Mouse (Mus musculus) liver, embryonic 13.5 days (tissue): ENCODE measurements around the gene Ccnk. TPM values are rescaled to one million over a fixed set of nuclear protein-coding genes. Genes with fewer than 3 reads are reported as not detected.
A peak's percentile ranks its signal among the peaks of the same experiment; 100 is the strongest.

Experiments used
- ATAC-seq: fragments of 200-750 bp; cut with Nextera tagmentation; 2 replicates; pipeline ENCODE4 v1.8.0; 2017; ENCODE audit warnings: low read depth, mild to moderate bottlenecking, moderate number of reproducible peaks, moderate library complexity
- DNase-seq: peaks from one replicate; pipeline ENCODE4 v3.0.0; 2022
- H3K27ac ChIP-seq: fragments of 300-500 bp; sonication (generic); 2 replicates; pipeline ENCODE4 v1.5.1; 2015; ENCODE audit warnings: moderate library complexity, mild to moderate bottlenecking, inconsistent platforms
- H3K27me3 ChIP-seq: fragments of 300-500 bp; sonication (generic); 2 replicates; pipeline ENCODE4 v1.6.1; 2015; ENCODE audit warnings: mild to moderate bottlenecking, inconsistent platforms
- H3K36me3 ChIP-seq: fragments of 300-500 bp; sonication (generic); 2 replicates; pipeline ENCODE4 v1.6.1; 2015; ENCODE audit warnings: mild to moderate bottlenecking, inconsistent platforms
- H3K4me1 ChIP-seq: fragments of 300-500 bp; sonication (generic); replicated peaks from 2 replicates; pipeline ENCODE4 v1.6.1; 2015; ENCODE audit warnings: inconsistent platforms
- H3K4me2 ChIP-seq: fragments of 300-500 bp; sonication (generic); 2 replicates; pipeline ENCODE4 v1.6.1; 2015; ENCODE audit warnings: inconsistent platforms, mild to moderate bottlenecking, moderate library complexity
- H3K4me3 ChIP-seq: fragments of 300-500 bp; sonication (generic); replicated peaks from 2 replicates; pipeline ENCODE4 v1.5.1; 2015; ENCODE audit warnings: mild to moderate bottlenecking, inconsistent platforms
- H3K9ac ChIP-seq: fragments of 300-500 bp; sonication (generic); 2 replicates; pipeline ENCODE4 v1.6.1; 2015; ENCODE audit warnings: mild to moderate bottlenecking, inconsistent platforms
- H3K9me3 ChIP-seq: fragments of 300-500 bp; sonication (generic); replicated peaks from 2 replicates; pipeline ENCODE4 v1.6.1; 2016; ENCODE audit warnings: inconsistent platforms
- WGBS: fragments of 180-500 bp; shearing (Covaris S2); methylation state at CpG from one replicate; pipeline ENCODE4 v1.1.7; 2015; ENCODE audit not compliant: insufficient replicate concordance; 5-methylcytosine and 5-hydroxymethylcytosine counted together
- polyA plus RNA-seq: library from polyadenylated mRNA; unstranded; fragments of >200 nt; fragmentation: Nextera tagmentation; extraction: Ambion mirVana; gene quantifications from 2 replicates; pipeline ENCODE4 v1.2.1, GENCODE M21; 2015

Gene Ccnk
- polyA plus RNA-seq, 1 experiment from 2014 or later = 2.3 TPM

DNA sequence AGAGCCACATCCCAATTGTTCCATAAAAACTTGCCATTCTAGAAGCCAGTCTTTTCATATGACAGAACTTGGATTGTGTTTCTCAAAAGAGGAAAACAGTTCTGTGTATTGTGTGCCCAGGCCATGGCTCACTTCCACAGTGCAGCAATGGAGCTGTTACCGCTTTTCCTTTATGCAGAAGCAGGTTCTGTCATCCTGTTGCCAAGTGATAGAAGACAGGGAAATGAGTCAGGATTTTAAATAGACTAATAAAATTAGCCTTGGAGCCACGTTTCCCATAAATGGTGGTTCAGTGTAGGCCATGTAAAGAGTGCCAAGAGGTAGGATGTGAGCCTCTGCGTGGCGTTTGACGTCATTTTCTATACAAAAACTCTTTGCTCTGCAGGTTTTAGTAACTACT is 14.5 kb downstream of the Ccnk start:
- WGBS = 84% methylated on average over 5 of the region's 5 CpGs
- ATAC-seq = no peak
- Histone ChIP-seq H3K4me1 (no peaks in the 10 kb centered on the region), H3K27ac (no peak overlapping the region), H3K9me3 (no peaks in the 10 kb centered on the region), H3K4me3 (no peak overlapping the region), H3K4me2 (no peak overlapping the region), H3K36me3 (peaks cover 97% of the 10 kb centered on the region), H3K9ac (no peak overlapping the region), H3K27me3 (no peaks in the 10 kb centered on the region)
- DNase-seq = no peak

DNA sequence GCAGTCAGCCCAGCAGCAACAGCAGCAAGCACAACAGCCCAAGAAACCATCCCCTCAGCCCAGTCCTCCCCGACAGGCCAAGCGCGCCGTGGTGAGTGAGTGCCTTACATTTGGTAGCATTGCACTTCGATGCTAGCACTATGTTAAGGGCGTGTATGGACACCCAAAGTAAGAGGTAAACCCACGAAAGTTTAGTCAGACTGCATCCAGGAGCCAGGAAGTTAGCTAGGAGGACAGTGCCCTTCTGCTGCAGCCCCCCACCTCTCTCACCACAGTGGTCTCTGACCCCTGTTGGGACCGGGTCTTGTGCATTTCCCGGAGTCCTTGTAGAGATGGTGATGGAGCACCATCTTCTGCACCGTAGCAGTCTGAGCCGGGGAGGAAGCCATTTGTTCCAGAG is 16.4 kb downstream of the Ccnk start:
- no peak overlapping the region for H3K4me2 ChIP-seq
- no peak overlapping the region for H3K9ac ChIP-seq
- no peaks in the 10 kb centered on the region for H3K27me3 ChIP-seq
- H3K4me1 ChIP-seq = no peaks in the 10 kb centered on the region
- H3K9me3 ChIP-seq = no peaks in the 10 kb centered on the region
- H3K27ac ChIP-seq = no peak overlapping the region
- H3K4me3 ChIP-seq = no peak overlapping the region
- WGBS = 87% methylated on average over 11 of the region's 11 CpGs
- H3K36me3 ChIP-seq = peaks cover 98% of the 10 kb centered on the region
- no peak for DNase-seq
- no peak for ATAC-seq

DNA sequence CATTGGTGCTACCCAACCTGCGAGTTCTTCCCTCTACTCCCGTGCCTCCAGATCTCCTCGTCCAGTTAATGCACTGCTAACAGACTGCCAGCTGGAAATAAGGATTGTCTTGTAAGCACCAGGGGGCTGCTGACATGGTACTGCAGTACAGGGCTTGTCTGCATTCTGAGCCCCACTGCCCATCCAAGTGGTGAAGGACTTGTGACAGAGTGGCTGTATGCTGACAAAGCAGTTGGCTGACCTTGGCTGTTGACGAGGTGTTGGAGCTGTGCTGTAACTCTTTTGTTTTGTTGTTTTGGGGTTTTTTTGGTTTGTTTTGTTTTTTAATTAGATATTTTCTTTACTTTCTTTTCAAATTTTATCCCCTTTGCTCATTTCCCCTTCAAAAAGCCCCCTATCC is 19.1 kb downstream of the Ccnk start:
- 81% methylated on average over 4 of the region's 4 CpGs for WGBS
- Histone ChIP-seq H3K27ac (no peak overlapping the region), H3K36me3 (peaks cover 100% of the 10 kb centered on the region), H3K4me1 (no peaks in the 10 kb centered on the region), H3K4me2 (no peak overlapping the region), H3K9me3 (no peaks in the 10 kb centered on the region), H3K9ac (no peak overlapping the region), H3K27me3 (no peaks in the 10 kb centered on the region), H3K4me3 (no peak overlapping the region)
- ATAC-seq (no peak), DNase-seq (no peak)

DNA sequence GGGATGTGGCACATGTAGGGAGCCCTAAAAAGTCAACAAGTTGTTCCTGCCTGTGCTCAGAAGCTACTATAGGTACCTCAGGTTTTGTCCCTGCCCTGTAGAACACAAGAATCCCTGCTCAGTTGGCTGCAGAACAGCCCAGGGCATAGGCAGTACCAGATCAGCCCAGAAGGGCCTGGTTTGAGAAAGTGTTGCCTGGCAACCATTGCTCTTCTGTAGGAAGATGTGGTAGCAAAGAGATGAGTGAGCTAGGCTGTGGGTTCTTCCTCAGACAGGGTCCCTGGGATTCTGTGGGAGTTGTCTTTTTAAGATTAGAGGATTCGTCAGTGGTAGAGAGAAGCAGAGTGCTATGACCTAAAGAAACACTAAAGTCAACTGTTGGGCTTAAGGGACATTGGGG is 20.7 kb downstream of the Ccnk start:
- Histone ChIP-seq H3K4me1 (no peaks in the 10 kb centered on the region), H3K9ac (no peak overlapping the region), H3K4me3 (no peak overlapping the region), H3K4me2 (no peak overlapping the region), H3K9me3 (no peaks in the 10 kb centered on the region), H3K27me3 (no peaks in the 10 kb centered on the region), H3K27ac (no peak overlapping the region), H3K36me3 (peaks cover 89% of the 10 kb centered on the region)
- DNase-seq (no peak), ATAC-seq (no peak)
- 61% methylated on average over 1 of the region's 1 CpGs for WGBS

DNA sequence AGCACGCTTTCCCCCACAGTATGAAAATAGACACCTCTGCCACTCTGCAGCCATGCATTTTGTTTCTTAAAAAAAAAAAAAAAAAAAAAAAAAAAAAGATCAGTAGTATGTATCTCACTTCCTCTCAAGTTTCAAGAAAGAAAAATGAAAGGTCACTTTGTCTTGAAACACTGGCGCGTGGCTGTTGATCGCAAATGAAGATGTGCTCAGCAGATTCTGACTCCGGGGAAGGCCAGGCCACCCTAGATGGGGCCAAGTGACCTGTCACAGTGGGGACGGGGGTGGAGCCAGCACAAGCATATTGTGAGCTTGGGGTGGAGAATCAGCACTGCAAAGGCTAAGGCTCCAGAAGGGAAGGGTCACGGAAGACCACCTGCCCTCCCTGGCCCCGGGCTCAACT is 24.5 kb downstream of the Ccnk start:
- H3K4me1 ChIP-seq = no peaks in the 10 kb centered on the region
- no peak for DNase-seq
- ATAC-seq = no peak
- H3K27ac ChIP-seq = no peak overlapping the region
- 82% methylated on average over 8 of the region's 8 CpGs for WGBS
- H3K4me3 ChIP-seq = no peak overlapping the region
- H3K36me3 ChIP-seq = peaks cover 63% of the 10 kb centered on the region
- H3K9me3 ChIP-seq = no peaks in the 10 kb centered on the region
- no peak overlapping the region for H3K9ac ChIP-seq
- H3K27me3 ChIP-seq = no peaks in the 10 kb centered on the region
- H3K4me2 ChIP-seq = no peak overlapping the region

DNA sequence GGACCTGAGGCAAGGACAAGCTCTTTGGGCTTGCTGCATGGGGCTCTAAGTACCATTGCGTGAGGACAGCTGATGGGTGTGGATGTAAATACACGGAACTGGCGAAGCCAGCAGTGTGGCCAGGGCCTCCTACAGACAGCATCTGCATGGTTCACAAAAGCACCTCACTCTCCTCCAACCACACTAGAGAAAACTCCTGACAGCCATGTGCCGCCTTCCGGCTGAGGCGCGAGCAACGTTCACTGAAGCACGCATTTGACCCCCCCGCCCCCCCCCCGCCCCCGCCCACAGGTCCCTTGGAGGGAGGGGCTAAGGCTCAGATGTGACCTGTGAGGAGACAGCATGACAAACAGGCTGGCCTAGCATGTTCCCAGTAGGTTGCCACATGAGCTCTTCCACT is 25.6 kb downstream of the Ccnk start:
- Histone ChIP-seq H3K27me3 (no peaks in the 10 kb centered on the region), H3K4me3 (no peak overlapping the region), H3K9me3 (no peaks in the 10 kb centered on the region), H3K9ac (no peak overlapping the region), H3K4me2 (no peak overlapping the region), H3K27ac (no peak overlapping the region), H3K36me3 (peaks cover 53% of the 10 kb centered on the region), H3K4me1 (peaks cover 9% of the 10 kb centered on the region; the same call in 1 of the 2 replicates)
- no peak for ATAC-seq
- WGBS = 76% methylated on average over 12 of the region's 12 CpGs
- no peak for DNase-seq

DNA sequence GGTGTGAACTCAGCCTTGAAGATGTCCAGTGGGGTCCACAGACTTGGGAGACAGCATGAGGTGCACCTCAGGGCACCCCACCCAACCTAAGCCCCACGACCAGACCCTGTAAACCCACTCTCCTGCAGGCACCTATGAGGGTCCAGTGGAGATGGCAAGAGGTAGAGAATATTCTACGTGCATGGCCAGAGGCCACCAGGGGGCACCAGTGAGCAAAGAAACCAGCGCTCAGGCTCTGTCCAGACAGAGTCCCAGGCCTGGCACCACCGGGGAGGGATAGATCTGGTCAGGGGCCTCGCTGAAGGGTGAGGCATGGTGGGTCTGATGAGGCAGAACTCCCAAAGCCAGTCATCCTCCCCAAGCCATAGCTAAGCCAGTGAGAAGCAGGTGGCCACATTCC is 27.3 kb downstream of the Ccnk start:
- ATAC-seq = peak; percentile 49
- Histone ChIP-seq H3K4me1 (peaks cover 19% of the 10 kb centered on the region; the same call in 1 of the 2 replicates), H3K9ac (no peak overlapping the region), H3K9me3 (no peaks in the 10 kb centered on the region), H3K27me3 (no peaks in the 10 kb centered on the region), H3K4me3 (no peak overlapping the region), H3K27ac (no peak overlapping the region), H3K4me2 (no peak overlapping the region), H3K36me3 (peaks cover 36% of the 10 kb centered on the region)
- 14% methylated on average over 5 of the region's 5 CpGs for WGBS
- peak; percentile 44 for DNase-seq

DNA sequence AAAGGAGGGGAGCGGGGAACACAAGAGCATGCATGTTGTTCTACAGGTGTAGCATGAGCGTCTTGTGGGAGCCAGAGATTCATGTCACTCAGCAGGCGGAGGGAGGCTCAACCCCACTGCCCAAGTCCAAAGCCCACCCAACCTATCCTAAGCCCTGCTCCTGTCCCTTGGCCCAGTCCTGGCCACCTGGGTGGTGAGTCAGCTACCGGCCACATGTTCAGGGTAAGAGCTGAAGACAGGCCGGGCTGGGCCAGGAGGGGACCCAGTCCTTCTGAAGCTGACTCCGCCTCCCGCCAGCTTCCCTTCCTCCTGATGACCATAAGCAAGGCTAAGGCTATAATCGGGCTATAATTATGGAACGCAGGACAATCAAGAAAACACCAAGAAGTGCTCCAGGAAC is 28.8 kb downstream of the Ccnk start:
- Histone ChIP-seq H3K36me3 (peaks cover 20% of the 10 kb centered on the region), H3K9ac (no peak overlapping the region), H3K4me3 (no peak overlapping the region), H3K27ac (no peak overlapping the region), H3K9me3 (no peaks in the 10 kb centered on the region), H3K4me1 (peaks cover 30% of the 10 kb centered on the region; the same call in 1 of the 2 replicates), H3K4me2 (no peak overlapping the region), H3K27me3 (no peaks in the 10 kb centered on the region)
- ATAC-seq (no peak), DNase-seq (no peak)
- WGBS = 87% methylated on average over 9 of the region's 9 CpGs

DNA sequence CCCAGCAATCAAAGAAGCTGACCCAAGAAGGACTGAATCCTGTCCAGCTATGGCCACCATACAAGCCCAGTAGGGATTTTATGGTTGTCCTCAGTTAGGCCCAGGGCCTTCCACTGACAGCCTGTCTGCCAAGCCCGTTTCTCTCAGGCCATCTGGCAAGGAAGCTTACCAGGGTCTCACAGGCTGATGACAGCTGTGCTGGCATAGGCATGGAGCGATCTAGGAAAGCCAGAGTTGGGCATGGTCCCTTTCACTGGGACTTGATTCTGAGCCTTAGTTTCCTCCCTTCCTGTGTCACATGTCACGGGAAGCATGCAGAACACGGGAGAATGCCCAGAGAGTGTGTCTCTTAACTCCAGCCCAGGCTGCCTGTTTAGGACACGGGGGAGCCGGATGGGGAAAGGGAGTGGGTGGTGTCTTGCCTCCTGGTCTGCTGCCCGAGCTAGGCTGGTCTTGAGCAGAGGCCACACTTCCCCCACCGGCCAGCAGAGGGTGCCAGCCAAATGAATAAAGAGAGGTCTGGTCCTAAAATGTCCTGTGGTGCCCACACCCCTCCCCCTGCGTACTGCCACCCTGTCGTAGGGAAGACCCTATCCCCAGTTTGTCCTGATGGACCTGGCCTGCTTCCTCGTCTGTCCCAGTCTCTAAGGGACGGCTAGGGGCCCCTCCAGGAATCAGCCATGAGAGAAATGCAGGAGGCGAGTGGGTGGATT is 29.5 kb downstream of the Ccnk start:
- H3K4me2 ChIP-seq = no peak overlapping the region
- 28% methylated on average over 13 of the region's 13 CpGs for WGBS
- H3K27me3 ChIP-seq = no peaks in the 10 kb centered on the region
- H3K4me1 ChIP-seq = peaks cover 35% of the 10 kb centered on the region
- no peak overlapping the region for H3K9ac ChIP-seq
- H3K9me3 ChIP-seq = no peaks in the 10 kb centered on the region
- H3K36me3 ChIP-seq = peaks cover 18% of the 10 kb centered on the region
- ATAC-seq (no peak), DNase-seq (peak; percentile 40)
- no peak overlapping the region for H3K27ac ChIP-seq
- H3K4me3 ChIP-seq = no peak overlapping the region

DNA sequence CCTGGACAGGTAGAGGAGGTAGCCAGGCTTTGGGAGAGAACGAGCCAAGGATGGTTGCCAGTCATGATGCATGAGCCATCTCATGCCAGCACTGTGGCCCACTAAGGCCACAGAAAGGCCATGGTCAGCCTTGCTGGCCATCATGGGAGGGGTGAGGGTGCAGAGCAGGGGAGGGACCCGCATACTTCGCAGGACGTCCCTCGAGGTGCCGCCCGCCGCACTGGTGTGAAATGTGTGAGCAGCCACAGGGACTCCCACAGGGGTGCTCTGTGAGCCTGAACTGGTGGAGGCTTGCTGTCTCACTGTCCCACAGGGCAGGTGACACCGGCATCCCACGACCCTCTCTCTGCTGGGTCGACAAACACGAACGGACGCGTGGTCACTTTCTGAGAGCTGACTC is 31.2 kb downstream of the Ccnk start:
- H3K4me2 ChIP-seq = no peak overlapping the region
- no peak overlapping the region for H3K9ac ChIP-seq
- H3K4me1 ChIP-seq = peaks cover 39% of the 10 kb centered on the region
- no peaks in the 10 kb centered on the region for H3K9me3 ChIP-seq
- ATAC-seq = no peak
- no peak overlapping the region for H3K27ac ChIP-seq
- no peak overlapping the region for H3K4me3 ChIP-seq
- no peak for DNase-seq
- H3K27me3 ChIP-seq = no peaks in the 10 kb centered on the region
- 81% methylated on average over 15 of the region's 15 CpGs for WGBS
- H3K36me3 ChIP-seq = peaks cover 7% of the 10 kb centered on the region; the same call in 1 of the 2 replicates

DNA sequence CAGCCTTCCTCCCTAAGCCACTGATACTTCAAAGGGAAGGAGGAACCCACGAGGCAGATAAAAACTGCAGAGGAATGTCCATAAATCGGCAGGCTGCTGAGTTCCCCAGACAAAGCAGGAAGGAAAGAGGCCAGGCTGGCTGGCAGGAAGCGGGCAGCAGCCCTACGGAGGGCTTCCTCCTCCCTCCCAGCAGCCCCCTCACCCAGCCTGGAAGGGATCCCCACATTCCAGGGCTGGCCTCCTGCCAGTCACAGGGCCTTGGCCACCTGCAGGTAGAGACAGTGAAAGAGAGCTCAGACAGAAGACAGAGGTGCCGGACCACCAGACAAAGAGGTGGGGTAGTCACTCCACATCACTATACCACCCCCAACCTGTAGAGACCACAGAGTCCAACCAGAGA is 32.7 kb downstream of the Ccnk start:
- H3K9ac ChIP-seq = no peak overlapping the region
- no peaks in the 10 kb centered on the region for H3K36me3 ChIP-seq
- DNase-seq (no peak), ATAC-seq (no peak)
- no peaks in the 10 kb centered on the region for H3K9me3 ChIP-seq
- H3K4me2 ChIP-seq = no peak overlapping the region
- WGBS = 17% methylated on average over 5 of the region's 5 CpGs
- no peaks in the 10 kb centered on the region for H3K27me3 ChIP-seq
- H3K4me1 ChIP-seq = peaks cover 39% of the 10 kb centered on the region
- no peak overlapping the region for H3K4me3 ChIP-seq
- no peak overlapping the region for H3K27ac ChIP-seq

DNA sequence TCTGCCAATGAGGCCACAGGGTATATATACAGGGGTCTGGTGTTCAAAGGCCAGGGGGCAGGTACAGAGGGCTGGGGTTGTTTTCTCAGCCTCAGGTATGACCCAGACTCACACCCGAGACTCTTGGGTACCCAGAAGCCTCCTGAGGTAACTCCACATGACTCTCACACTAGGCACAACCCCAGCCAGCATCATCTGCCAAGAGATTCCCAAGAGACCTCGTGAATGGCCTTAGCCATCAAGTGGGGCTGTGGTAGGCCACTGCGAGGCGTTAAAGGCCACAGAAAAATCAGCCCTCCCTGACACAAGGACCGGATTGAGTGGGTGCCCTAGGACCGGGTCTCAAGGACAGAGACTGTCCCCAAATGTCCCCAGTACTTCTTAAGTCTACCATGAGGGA is 33.1 kb downstream of the Ccnk start:
- DNase-seq = no peak
- no peak for ATAC-seq
- H3K36me3 ChIP-seq = no peaks in the 10 kb centered on the region
- no peak overlapping the region for H3K4me2 ChIP-seq
- peaks cover 39% of the 10 kb centered on the region for H3K4me1 ChIP-seq
- no peak overlapping the region for H3K9ac ChIP-seq
- H3K9me3 ChIP-seq = no peaks in the 10 kb centered on the region
- H3K4me3 ChIP-seq = no peak overlapping the region
- 57% methylated on average over 6 of the region's 6 CpGs for WGBS
- no peak overlapping the region for H3K27ac ChIP-seq
- no peaks in the 10 kb centered on the region for H3K27me3 ChIP-seq
